Mouse (Mus musculus): ENCODE data around the gene Bcl6b. TPM values are rescaled to one million over a fixed set of nuclear protein-coding genes. Genes with fewer than 3 reads are reported as not detected.
A peak's percentile ranks its signal among the peaks of the same experiment; 100 is the strongest.

The Bcl6b gene
- polyA plus RNA-seq, 1 experiment, result 1.6 TPM

GRCm38 (mm10) chr11:70177647-70178046, 52.0 kb downstream of the Bcl6b start:
- no peak overlapping the region for H3K27ac ChIP-seq (ENCODE audit: control insufficient read depth, insufficient read depth, low read length)
- H3K4me1 ChIP-seq (replicated peaks; ENCODE audit: control insufficient read depth, insufficient read depth, low read length), result no peaks in the 10 kb centered on the region; the same call in 1 of the 2 replicates
- H3K36me3 ChIP-seq (ENCODE audit: control insufficient read depth, insufficient read depth, low read length), result no peaks in the 10 kb centered on the region
- TF ChIP-seq POLR2A (IDR thresholded peaks at IDR 0.05; ENCODE audit: control insufficient read depth, extremely low read depth, insufficient read depth, low read length, poor library complexity) (no peak), CTCF (IDR thresholded peaks at IDR 0.05; ENCODE audit: borderline replicate concordance, control insufficient read depth, extremely low read depth, insufficient read depth, low read length, poor library complexity) (peak; percentile 56; the same call in 1 of the 2 replicates)
- 81% methylated on average over 8 of the region's 8 CpGs for WGBS
- peak; percentile 9 for DNase-seq
- no peaks in the 10 kb centered on the region for H3K27me3 ChIP-seq (ENCODE audit: control insufficient read depth, insufficient read depth, low read length)
- no peak overlapping the region for H3K4me3 ChIP-seq (ENCODE audit: control insufficient read depth, insufficient read depth, low read length)

GRCm38 (mm10) chr11:70174491-70174890, 55.1 kb downstream of the Bcl6b start:
- H3K27me3 ChIP-seq (ENCODE audit: control insufficient read depth, insufficient read depth, low read length), result no peaks in the 10 kb centered on the region
- H3K36me3 ChIP-seq (ENCODE audit: control insufficient read depth, insufficient read depth, low read length), result no peaks in the 10 kb centered on the region
- 93% methylated on average over 4 of the region's 4 CpGs for WGBS
- no peak overlapping the region for H3K27ac ChIP-seq (ENCODE audit: control insufficient read depth, insufficient read depth, low read length)
- no peak for TF ChIP-seq CTCF (IDR thresholded peaks at IDR 0.05; ENCODE audit: borderline replicate concordance, control insufficient read depth, extremely low read depth, insufficient read depth, low read length, poor library complexity)
- TF ChIP-seq POLR2A (IDR thresholded peaks at IDR 0.05; ENCODE audit: control insufficient read depth, extremely low read depth, insufficient read depth, low read length, poor library complexity), result no peak
- no peak overlapping the region for H3K4me3 ChIP-seq (ENCODE audit: control insufficient read depth, insufficient read depth, low read length)
- no peaks in the 10 kb centered on the region; the same call in 1 of the 2 replicates for H3K4me1 ChIP-seq (replicated peaks; ENCODE audit: control insufficient read depth, insufficient read depth, low read length)
- DNase-seq, result no peak

Other genes starting within 250 kb of the Bcl6b start
- gene Ctdnep1, start 248.6 kb downstream of the Bcl6b start, polyA plus RNA-seq (2012; rRNA removed), result 133 and 148 TPM in 2 replicates
- 69.4 and 75.3 TPM in 2 replicates for gene Elp5, start 247.3 kb downstream of the Bcl6b start, polyA plus RNA-seq (2012; rRNA removed)
- gene Gabarap, start 238.7 kb downstream of the Bcl6b start, polyA plus RNA-seq (2012; rRNA removed), result 270 and 395 TPM in 2 replicates
- 36.5 and 43.4 TPM in 2 replicates for gene Phf23, start 234.0 kb downstream of the Bcl6b start, polyA plus RNA-seq (2012; rRNA removed)
- 52.4 and 55.7 TPM in 2 replicates for gene Dvl2, start 229.2 kb downstream of the Bcl6b start, polyA plus RNA-seq (2012; rRNA removed)
- gene Acadvl, start 214.4 kb downstream of the Bcl6b start, polyA plus RNA-seq (2012; rRNA removed), result 88.5 and 110 TPM in 2 replicates
- gene Dlg4, start 212.9 kb downstream of the Bcl6b start, polyA plus RNA-seq (2012; rRNA removed), result 71.7 and 72.1 TPM in 2 replicates
- gene Asgr1, start 175.7 kb downstream of the Bcl6b start, polyA plus RNA-seq (2012; rRNA removed), result 1.3 TPM in 1 of 2 replicates, not detected in the other
- gene Asgr2, start 137.2 kb downstream of the Bcl6b start, polyA plus RNA-seq (2012; rRNA removed), result 0.65 and 1.2 TPM in 2 replicates
- 6.4 and 6.8 TPM in 2 replicates for gene Mgl2, start 99.5 kb downstream of the Bcl6b start, polyA plus RNA-seq (2012; rRNA removed)
- 4.1 and 4.6 TPM in 2 replicates for gene Clec10a, start 73.6 kb downstream of the Bcl6b start, polyA plus RNA-seq (2012; rRNA removed)
- gene Slc16a11, start 17.0 kb downstream of the Bcl6b start, polyA plus RNA-seq (2012; rRNA removed), result 4.5 and 5.3 TPM in 2 replicates
- gene Slc16a13, start 8.7 kb downstream of the Bcl6b start, polyA plus RNA-seq (2012; rRNA removed), result 2.9 and 6.1 TPM in 2 replicates
- gene 0610010K14Rik, start 8.1 kb upstream of the Bcl6b start, polyA plus RNA-seq (2012; rRNA removed), result 150 and 153 TPM in 2 replicates
- gene Gm21988, start 10.0 kb upstream of the Bcl6b start, polyA plus RNA-seq (2012; rRNA removed), result 11.1 and 11.6 TPM in 2 replicates
- 173 and 186 TPM in 2 replicates for gene Rnasek, start 10.0 kb upstream of the Bcl6b start, polyA plus RNA-seq (2012; rRNA removed)
- 0.68 and 1.2 TPM in 2 replicates for gene Alox12, start 25.6 kb upstream of the Bcl6b start, polyA plus RNA-seq (2012; rRNA removed)
- 38.5 and 44.2 TPM in 2 replicates for gene Alox12e, start 92.8 kb upstream of the Bcl6b start, polyA plus RNA-seq (2012; rRNA removed)
- gene Alox15, start 122.2 kb upstream of the Bcl6b start, polyA plus RNA-seq (2012; rRNA removed), result 10.3 and 14.5 TPM in 2 replicates
- gene Pelp1, start 180.2 kb upstream of the Bcl6b start, polyA plus RNA-seq (2012; rRNA removed), result 33.0 and 40.4 TPM in 2 replicates
- 213 and 220 TPM in 2 replicates for gene Arrb2, start 202.8 kb upstream of the Bcl6b start, polyA plus RNA-seq (2012; rRNA removed)
- gene Med11, start 222.1 kb upstream of the Bcl6b start, polyA plus RNA-seq (2012; rRNA removed), result 29.1 and 34.8 TPM in 2 replicates
- 27.0 and 31.2 TPM in 2 replicates for gene Zmynd15, start 229.6 kb upstream of the Bcl6b start, polyA plus RNA-seq (2012; rRNA removed)
- 57.7 and 92.8 TPM in 2 replicates for gene Cxcl16, start 230.2 kb upstream of the Bcl6b start, polyA plus RNA-seq (2012; rRNA removed)

All from thymus, adult 2 months (tissue).